Mouse (Mus musculus) embryonic fibroblast, embryonic 13.5 days (primary cell): ENCODE results near the gene Olfr805.

Experiments
- CTCF ChIP-seq: IDR thresholded peaks from 2 replicates; pipeline ENCODE4 v1.5.1; 2011; ENCODE audit warnings: mild to moderate bottlenecking, control low read depth, low read length, moderate library complexity, borderline replicate concordance; ENCODE audit not compliant: insufficient read depth
- POLR2A ChIP-seq: IDR thresholded peaks from 2 replicates; pipeline ENCODE4 v1.6.1; 2011; ENCODE audit warnings: low read depth, mild to moderate bottlenecking, control low read depth, low read length, moderate library complexity

DNA sequence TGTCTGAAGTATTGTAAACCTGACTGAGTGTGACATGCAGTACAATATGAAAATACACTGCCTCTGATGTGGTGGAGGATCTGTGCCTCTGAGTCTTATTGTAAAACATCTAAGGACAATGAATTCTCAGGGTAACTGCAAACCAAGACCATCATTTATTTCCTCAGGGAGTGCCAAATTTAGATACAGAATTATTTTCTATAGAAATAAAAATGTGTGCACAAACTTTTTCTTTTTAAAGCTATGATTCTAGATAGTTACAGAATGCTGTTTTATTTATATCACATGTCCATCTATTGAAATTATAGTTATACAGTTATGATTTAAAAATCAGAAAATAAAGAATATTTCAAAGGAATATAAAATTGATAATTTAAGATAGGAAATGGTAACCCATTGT lies 12.6 kb upstream of the Olfr805 start, which contains the start of gene Olfr806:
- TF ChIP-seq POLR2A (no peak), CTCF (no peak)
